Mouse (Mus musculus) testis, adult 2 months (tissue): ENCODE results near the gene Tacc3.

Source experiments
- CTCF ChIP-seq: fragments of 200-500 bp; IDR thresholded peaks from 2 replicates; pipeline ENCODE4 v1.5.1; 2012; ENCODE audit warnings: low read depth, mild to moderate bottlenecking, inconsistent platforms, low read length, moderate library complexity; ENCODE audit not compliant: control insufficient read depth, insufficient read depth, insufficient replicate concordance
- POLR2A ChIP-seq: fragments of 200-500 bp; IDR thresholded peaks from 2 replicates; pipeline ENCODE4 v1.6.1; 2012; ENCODE audit warnings: low read depth, mild to moderate bottlenecking, inconsistent platforms, low read length, moderate library complexity; ENCODE audit not compliant: control insufficient read depth

- no peak for TF ChIP-seq POLR2A
- no peak for TF ChIP-seq CTCF
These were observed 27.3 kb upstream of the Tacc3 start for GRCm38 (mm10) chr5:33630615-33631014.
